Mouse (Mus musculus) bone marrow, adult 2 months (tissue): Measurements from ENCODE around the gene Gm8122.
"Not testable (repeated sequence)": the region's sequence is repeated elsewhere in the genome, so short reads cannot be mapped to it uniquely, and the experiment has no call there.

ENCODE experiments used
- CTCF ChIP-seq: fragments of 200-500 bp; IDR thresholded peaks from 2 replicates; pipeline ENCODE4 v1.5.1; 2011; ENCODE audit warnings: low read length, control low read depth; ENCODE audit not compliant: control insufficient read depth, insufficient read depth
- POLR2A ChIP-seq: fragments of 200-500 bp; IDR thresholded peaks from 2 replicates; pipeline ENCODE4 v1.6.1; 2011; ENCODE audit warnings: low read depth, mild to moderate bottlenecking, control low read depth, low read length, borderline replicate concordance; ENCODE audit not compliant: control insufficient read depth

- not testable (repeated sequence) for TF ChIP-seq POLR2A, CTCF
Measured at GRCm38 (mm10) chr14:43249611-43250170, 14.6 kb upstream of the Gm8122 start.
